Mouse (Mus musculus) ES-Bruce4 (cell line): ENCODE measurements around the gene Idua. TPM values are rescaled to one million over a fixed set of nuclear protein-coding genes. Genes with fewer than 3 reads are reported as not detected.

Source experiments
- H3K27ac ChIP-seq: 2 replicates; pipeline ENCODE4 v1.5.1; 2012; ENCODE audit warnings: low read length, inconsistent platforms; ENCODE audit not compliant: insufficient read depth
- H3K27me3 ChIP-seq: 2 replicates; pipeline ENCODE4 v1.6.1; 2012; ENCODE audit warnings: mild to moderate bottlenecking, low read length, inconsistent platforms; ENCODE audit not compliant: control insufficient read depth, poor library complexity, insufficient read depth, severe bottlenecking
- H3K36me3 ChIP-seq: 2 replicates; pipeline ENCODE4 v1.6.1; 2012; ENCODE audit warnings: inconsistent platforms, mild to moderate bottlenecking, low read length, moderate library complexity; ENCODE audit not compliant: control insufficient read depth, poor library complexity, insufficient read depth, severe bottlenecking
- H3K4me1 ChIP-seq: one replicate; pipeline ENCODE4 v1.8.1; 2011; ENCODE audit warnings: low read length; ENCODE audit not compliant: control insufficient read depth, insufficient read depth
- H3K4me3 ChIP-seq: 2 replicates; pipeline ENCODE4 v1.5.1; 2011; ENCODE audit warnings: low read depth, mild to moderate bottlenecking, low read length
- H3K9ac ChIP-seq: 2 replicates; pipeline ENCODE4 v1.6.1; 2012; ENCODE audit warnings: low read depth, mild to moderate bottlenecking, inconsistent platforms; ENCODE audit not compliant: poor library complexity, severe bottlenecking
- H3K9me3 ChIP-seq: replicated peaks from 2 replicates; pipeline ENCODE4 v1.6.1; 2012; ENCODE audit warnings: mild to moderate bottlenecking, low read length, inconsistent platforms; ENCODE audit not compliant: control insufficient read depth, poor library complexity, insufficient read depth, severe bottlenecking
- CTCF ChIP-seq: IDR thresholded peaks from one replicate; pipeline ENCODE4 v1.8.1; 2011; ENCODE audit warnings: low read depth, low read length
- EP300 ChIP-seq: IDR thresholded peaks from 2 replicates; pipeline ENCODE4 v1.6.1; 2011; ENCODE audit warnings: low read depth, low read length; ENCODE audit not compliant: insufficient read depth
- POLR2A ChIP-seq: IDR thresholded peaks from one replicate; pipeline ENCODE4 v1.8.1; 2011; ENCODE audit warnings: low read length; ENCODE audit not compliant: insufficient read depth
- polyA plus RNA-seq: library from polyadenylated mRNA; stranded (reverse); fragments of >200 nt; gene quantifications from 2 replicates; pipeline ENCODE4 v1.2.4, GENCODE M21; 2011; ENCODE audit warnings: low read depth; ENCODE audit not compliant: missing spikeins, insufficient read depth, insufficient read length

Idua gene
- 13.8 and 17.4 TPM in 2 replicates for polyA plus RNA-seq

DNA sequence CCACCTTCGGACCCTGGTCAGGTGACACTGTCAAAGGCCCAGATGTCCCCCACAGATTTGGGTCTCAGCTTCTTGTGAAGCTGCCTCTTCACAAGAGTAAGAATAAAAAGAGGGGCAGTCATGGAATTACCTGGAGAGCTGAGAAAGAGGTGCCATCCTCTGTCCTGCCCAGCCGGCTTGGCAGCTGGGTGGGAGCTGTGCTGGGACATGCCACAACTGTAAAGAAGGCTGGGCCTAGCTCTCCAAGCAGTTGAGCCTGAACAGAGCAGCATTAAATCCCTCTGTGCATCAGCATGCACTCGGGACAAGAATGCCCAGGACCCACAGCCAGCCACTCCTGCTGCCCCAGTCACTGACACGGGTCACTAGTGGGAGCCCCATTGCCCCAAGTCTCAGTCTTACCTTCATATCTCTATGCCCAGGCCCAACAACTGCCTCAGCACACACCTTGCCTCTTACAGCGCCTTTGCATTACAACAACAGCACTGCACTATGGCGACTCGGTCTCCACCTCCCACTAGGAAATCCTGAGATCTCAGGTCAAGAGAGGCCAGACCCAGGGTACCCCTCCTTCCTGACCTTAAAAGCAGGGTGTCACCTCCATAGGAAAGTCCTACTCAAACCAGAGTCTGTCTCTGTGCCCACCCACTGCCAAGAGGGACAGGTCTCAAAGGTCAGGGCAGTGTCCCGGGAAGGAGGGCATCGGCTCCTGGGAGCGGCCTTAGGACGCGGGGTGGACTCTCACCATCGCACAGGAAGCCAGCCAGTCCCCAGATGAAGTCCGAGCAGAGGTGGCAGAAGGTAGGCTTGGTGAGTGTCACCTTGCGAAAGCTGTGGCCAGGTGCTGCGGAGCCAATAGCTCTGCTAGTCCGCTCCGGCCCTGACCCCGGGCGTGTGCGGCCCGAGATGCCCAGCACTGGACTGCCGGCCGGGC is at the start of gene Idua:
Gene Idua, plus strand, starts transcription at position 634 of the 934 bp plus-strand sequence.
- Histone ChIP-seq H3K36me3 (no peaks in the 10 kb centered on the region), H3K27me3 (no peaks in the 10 kb centered on the region), H3K4me1 (no peaks in the 10 kb centered on the region), H3K4me3 (peak within 1 kb of the TSS; percentile 56), H3K27ac (peak within 1 kb of the TSS; percentile 4; the same call in 1 of the 2 replicates), H3K9me3 (no peaks in the 10 kb centered on the region), H3K9ac (peak within 1 kb of the TSS; percentile 32)
- TF ChIP-seq EP300 (no peak), POLR2A (no peak), CTCF (no peak)

DNA sequence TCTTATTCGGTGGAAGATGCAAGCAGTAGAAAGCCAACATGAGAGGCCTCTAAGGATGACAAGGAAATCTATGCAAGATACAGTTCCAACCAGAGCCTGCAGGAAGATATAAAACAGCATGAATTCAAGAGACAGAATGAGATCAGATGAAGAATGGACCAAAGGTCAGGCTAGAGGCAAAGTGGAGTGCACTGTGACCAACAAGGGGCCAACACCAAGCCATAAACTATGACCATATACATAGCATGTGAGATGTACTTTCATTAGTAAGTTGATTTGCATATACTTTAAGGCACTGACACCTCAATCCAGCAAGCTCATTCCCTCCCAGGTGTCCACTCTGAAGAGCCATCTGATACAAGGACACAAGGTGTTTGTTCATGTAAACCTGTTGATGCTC is 49.7 kb upstream of the Idua start:
- no peaks in the 10 kb centered on the region for H3K4me1 ChIP-seq
- no peaks in the 10 kb centered on the region for H3K9me3 ChIP-seq
- no peaks in the 10 kb centered on the region for H3K27me3 ChIP-seq
- no peak for TF ChIP-seq EP300
- no peak for TF ChIP-seq POLR2A
- no peak for TF ChIP-seq CTCF
- H3K36me3 ChIP-seq = peaks cover 62% of the 10 kb centered on the region
- H3K27ac ChIP-seq = no peak overlapping the region
- H3K9ac ChIP-seq = no peak overlapping the region
- no peak overlapping the region for H3K4me3 ChIP-seq

DNA sequence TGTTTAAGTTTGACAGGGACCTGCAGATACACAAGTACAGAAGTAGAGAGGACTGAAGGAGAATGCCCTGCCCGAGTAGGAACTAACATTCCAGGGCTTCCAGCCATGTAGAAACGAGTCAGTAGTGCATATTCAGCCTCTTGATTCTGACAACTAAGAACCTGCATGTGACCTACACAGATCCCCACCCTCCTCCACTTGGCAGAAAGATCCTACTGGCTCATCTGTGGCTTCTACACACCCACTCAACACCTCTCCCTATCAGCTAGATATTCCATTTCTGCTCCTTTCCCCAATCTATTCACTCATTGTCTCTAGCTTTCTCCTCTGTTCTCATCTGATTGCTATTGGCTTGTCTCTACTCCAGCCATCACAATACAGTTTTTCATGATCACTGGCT is 38.3 kb upstream of the Idua start:
- Histone ChIP-seq H3K9me3 (no peaks in the 10 kb centered on the region), H3K4me1 (no peaks in the 10 kb centered on the region), H3K27me3 (no peaks in the 10 kb centered on the region), H3K9ac (no peak overlapping the region), H3K4me3 (no peak overlapping the region), H3K36me3 (peaks cover 30% of the 10 kb centered on the region), H3K27ac (no peak overlapping the region)
- TF ChIP-seq POLR2A (no peak), CTCF (no peak), EP300 (no peak)

DNA sequence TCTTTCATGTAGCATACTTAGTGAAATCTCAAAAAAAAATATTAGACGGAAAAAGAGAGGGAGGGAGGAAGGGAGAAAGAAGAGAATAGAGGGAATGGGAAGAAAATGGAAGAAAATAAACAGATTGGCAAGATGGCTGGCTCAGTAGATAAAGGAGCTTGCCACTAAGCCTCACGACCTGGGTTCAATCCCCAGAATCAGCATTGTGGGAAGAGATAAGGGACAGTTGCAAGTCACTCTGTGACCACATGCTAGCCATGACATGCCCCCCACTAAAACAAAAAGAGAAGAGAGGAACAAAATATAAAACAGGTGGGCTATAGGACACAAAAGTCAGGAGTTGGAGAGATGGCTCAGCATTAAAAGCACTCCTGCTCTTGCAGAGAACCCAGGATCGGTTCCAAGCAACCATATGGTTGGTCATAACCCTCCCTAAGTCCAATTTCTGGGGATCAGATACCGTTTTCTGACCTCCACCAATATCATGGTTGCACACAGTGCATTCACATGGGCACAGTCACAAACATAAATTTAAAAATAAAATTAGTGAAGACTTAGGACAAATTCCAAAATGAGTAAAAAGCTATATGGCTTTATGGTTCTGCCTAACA is 34.0 kb upstream of the Idua start:
- no peaks in the 10 kb centered on the region for H3K27me3 ChIP-seq
- H3K9me3 ChIP-seq = no peaks in the 10 kb centered on the region
- no peak for TF ChIP-seq EP300
- no peak for TF ChIP-seq CTCF
- no peak for TF ChIP-seq POLR2A
- peaks cover 18% of the 10 kb centered on the region for H3K36me3 ChIP-seq
- H3K27ac ChIP-seq = no peak overlapping the region
- H3K4me1 ChIP-seq = no peaks in the 10 kb centered on the region
- H3K4me3 ChIP-seq = no peak overlapping the region
- no peak overlapping the region for H3K9ac ChIP-seq

DNA sequence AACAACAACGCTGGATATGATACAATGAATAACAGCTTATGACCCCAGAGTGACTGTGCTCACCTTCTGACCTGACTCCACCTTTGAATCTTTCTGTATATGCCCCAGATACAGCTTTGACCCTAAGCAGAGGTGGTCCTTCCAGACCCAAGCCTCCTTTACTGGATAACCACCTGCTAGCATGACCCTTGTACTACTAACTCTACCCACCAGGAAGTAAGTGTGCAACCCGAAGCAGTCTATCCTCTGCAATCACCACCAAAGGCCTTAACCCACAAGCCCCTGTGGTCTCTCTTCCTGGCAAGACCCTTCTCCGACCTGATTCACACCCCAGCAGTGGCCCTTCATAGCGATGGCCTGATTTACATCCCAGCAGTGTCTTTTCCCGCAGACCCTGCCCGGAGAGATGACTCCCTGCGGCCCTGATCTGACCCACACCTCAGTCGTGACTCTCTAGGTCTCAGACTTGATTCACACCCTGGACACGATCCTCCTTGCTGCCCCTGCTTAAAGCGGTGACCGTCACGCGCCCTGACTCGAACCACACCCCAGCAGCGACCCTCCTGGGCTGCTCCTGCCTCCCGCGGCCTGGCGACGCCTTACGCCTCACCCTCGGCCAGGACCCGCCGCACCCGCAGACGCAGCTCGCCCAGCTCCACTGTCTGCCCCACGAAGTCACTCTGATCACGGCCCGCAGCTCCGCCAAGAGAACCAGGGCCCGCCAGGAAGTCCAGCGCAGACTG is 31.1 kb upstream of the Idua start:
- no peaks in the 10 kb centered on the region for H3K4me1 ChIP-seq
- H3K9me3 ChIP-seq = no peaks in the 10 kb centered on the region
- H3K4me3 ChIP-seq = peak overlapping the region; percentile 90
- TF ChIP-seq EP300 (no peak), CTCF (no peak), POLR2A (no peak)
- H3K36me3 ChIP-seq = peaks cover 5% of the 10 kb centered on the region; the same call in 1 of the 2 replicates
- peak overlapping the region; percentile 78 for H3K9ac ChIP-seq
- no peak overlapping the region for H3K27ac ChIP-seq
- H3K27me3 ChIP-seq = no peaks in the 10 kb centered on the region
